Mouse (Mus musculus) heart, embryonic 13.5 days (tissue): ENCODE measurements around the gene Ank2. TPM values are rescaled to one million over a fixed set of nuclear protein-coding genes. Genes with fewer than 3 reads are reported as not detected.

Source experiments
- ATAC-seq: fragments of 200-750 bp; cut with Nextera tagmentation; 2 replicates; pipeline ENCODE4 v1.8.0; 2017; ENCODE audit warnings: moderate TSS enrichment; ENCODE audit not compliant: insufficient number of reproducible peaks, low FRiP score, low TSS enrichment; ENCODE audit errors: extremely low read depth
- H3K27ac ChIP-seq: fragments of 300-500 bp; sonication (generic); replicated peaks from 2 replicates; pipeline ENCODE4 v1.5.1; 2015; ENCODE audit warnings: moderate library complexity, mild to moderate bottlenecking, inconsistent platforms
- H3K27me3 ChIP-seq: fragments of 300-500 bp; sonication (generic); replicated peaks from 2 replicates; pipeline ENCODE4 v1.6.1; 2015; ENCODE audit warnings: mild to moderate bottlenecking, inconsistent platforms
- H3K36me3 ChIP-seq: fragments of 300-500 bp; sonication (generic); 2 replicates; pipeline ENCODE4 v1.6.1; 2015; ENCODE audit warnings: mild to moderate bottlenecking, inconsistent platforms
- H3K4me1 ChIP-seq: fragments of 300-500 bp; sonication (generic); 2 replicates; pipeline ENCODE4 v1.6.1; 2015; ENCODE audit warnings: inconsistent platforms
- H3K4me2 ChIP-seq: fragments of 300-500 bp; sonication (generic); 2 replicates; pipeline ENCODE4 v1.6.1; 2015; ENCODE audit warnings: inconsistent platforms, mild to moderate bottlenecking, moderate library complexity
- H3K4me3 ChIP-seq: fragments of 300-500 bp; sonication (generic); 2 replicates; pipeline ENCODE4 v1.5.1; 2015; ENCODE audit warnings: moderate library complexity, mild to moderate bottlenecking, inconsistent platforms
- H3K9ac ChIP-seq: fragments of 300-500 bp; sonication (generic); 2 replicates; pipeline ENCODE4 v1.6.1; 2015; ENCODE audit warnings: inconsistent platforms, mild to moderate bottlenecking, moderate library complexity
- H3K9me3 ChIP-seq: fragments of 300-500 bp; sonication (generic); 2 replicates; pipeline ENCODE4 v1.6.1; 2016; ENCODE audit warnings: inconsistent platforms
- WGBS: fragments of 180-500 bp; shearing (Covaris S2); methylation state at CpG from one replicate; pipeline ENCODE4 v1.1.7; 2015; ENCODE audit warnings: mixed read lengths; 5-methylcytosine and 5-hydroxymethylcytosine counted together
- polyA plus RNA-seq: library from polyadenylated mRNA; unstranded; fragments of >200 nt; fragmentation: Nextera tagmentation; extraction: Ambion mirVana; gene quantifications from 2 replicates; pipeline ENCODE4 v1.2.1, GENCODE M21; 2015

Ank2 gene
- polyA plus RNA-seq, 1 experiment from 2014 or later: 27.6 TPM

GRCm38 (mm10) chr3:127520300-127520699, 21.1 kb upstream of the Ank2 start:
- no peak for ATAC-seq
- 56% methylated on average over 6 of the region's 6 CpGs for WGBS
- no peak overlapping the region for H3K4me2 ChIP-seq
- no peak overlapping the region for H3K4me3 ChIP-seq
- H3K27ac ChIP-seq: peak overlapping the region; percentile 77; the same call in 1 of the 2 replicates
- H3K27me3 ChIP-seq: no peaks in the 10 kb centered on the region
- H3K4me1 ChIP-seq: peaks cover 23% of the 10 kb centered on the region
- no peaks in the 10 kb centered on the region for H3K9me3 ChIP-seq
- H3K9ac ChIP-seq: no peak overlapping the region
- H3K36me3 ChIP-seq: no peaks in the 10 kb centered on the region

GRCm38 (mm10) chr3:127515251-127515650, 16.1 kb upstream of the Ank2 start:
- ATAC-seq: no peak
- no peak overlapping the region for H3K9ac ChIP-seq
- no peak overlapping the region for H3K27ac ChIP-seq
- no peaks in the 10 kb centered on the region for H3K36me3 ChIP-seq
- no peaks in the 10 kb centered on the region for H3K9me3 ChIP-seq
- H3K4me1 ChIP-seq: peaks cover 4% of the 10 kb centered on the region; the same call in 1 of the 2 replicates
- no peak overlapping the region for H3K4me2 ChIP-seq
- H3K27me3 ChIP-seq: no peaks in the 10 kb centered on the region
- 88% methylated on average over 1 of the region's 1 CpGs for WGBS
- H3K4me3 ChIP-seq: no peak overlapping the region

GRCm38 (mm10) chr3:127513699-127514098, 14.5 kb upstream of the Ank2 start:
- Histone ChIP-seq H3K4me2 (no peak overlapping the region), H3K27me3 (no peaks in the 10 kb centered on the region), H3K9ac (no peak overlapping the region), H3K36me3 (no peaks in the 10 kb centered on the region), H3K27ac (no peak overlapping the region), H3K4me3 (no peak overlapping the region), H3K9me3 (no peaks in the 10 kb centered on the region), H3K4me1 (no peaks in the 10 kb centered on the region)
- no peak for ATAC-seq
- 78% methylated on average over 2 of the region's 2 CpGs for WGBS

- H3K27me3 ChIP-seq: no peaks in the 10 kb centered on the region
- 69% methylated on average over 15 of the region's 15 CpGs for WGBS
- no peak overlapping the region for H3K4me2 ChIP-seq
- no peaks in the 10 kb centered on the region for H3K36me3 ChIP-seq
- no peak for ATAC-seq
- H3K9ac ChIP-seq: no peak overlapping the region
- no peaks in the 10 kb centered on the region for H3K4me1 ChIP-seq
- H3K4me3 ChIP-seq: no peak overlapping the region
- H3K9me3 ChIP-seq: no peaks in the 10 kb centered on the region
- no peak overlapping the region for H3K27ac ChIP-seq
Measured at GRCm38 (mm10) chr3:127512794-127513335, 13.7 kb upstream of the Ank2 start.

- 65% methylated on average over 12 of the region's 12 CpGs for WGBS
- Histone ChIP-seq H3K4me2 (no peak overlapping the region), H3K4me1 (no peaks in the 10 kb centered on the region), H3K27ac (no peak overlapping the region), H3K9me3 (no peaks in the 10 kb centered on the region), H3K4me3 (no peak overlapping the region), H3K9ac (no peak overlapping the region), H3K36me3 (no peaks in the 10 kb centered on the region), H3K27me3 (no peaks in the 10 kb centered on the region)
- ATAC-seq: no peak
Measured at GRCm38 (mm10) chr3:127511786-127512746, 12.9 kb upstream of the Ank2 start.

GRCm38 (mm10) chr3:127507878-127508783, 9.0 kb upstream of the Ank2 start:
- ATAC-seq: no peak
- Histone ChIP-seq H3K9ac (no peak overlapping the region), H3K4me1 (no peaks in the 10 kb centered on the region), H3K4me2 (no peak overlapping the region), H3K4me3 (no peak overlapping the region), H3K9me3 (no peaks in the 10 kb centered on the region), H3K27me3 (no peaks in the 10 kb centered on the region), H3K36me3 (no peaks in the 10 kb centered on the region), H3K27ac (no peak overlapping the region)
- WGBS: 66% methylated on average over 15 of the region's 15 CpGs

GRCm38 (mm10) chr3:127498197-127498741, 881 bp downstream of the Ank2 start:
- no peaks in the 10 kb centered on the region for H3K9me3 ChIP-seq
- no peak for ATAC-seq
- H3K36me3 ChIP-seq: no peaks in the 10 kb centered on the region
- peak overlapping the region; percentile 100 for H3K4me2 ChIP-seq
- peak overlapping the region; percentile 84 for H3K9ac ChIP-seq
- H3K27me3 ChIP-seq: peaks cover 22% of the 10 kb centered on the region
- H3K4me3 ChIP-seq: peak overlapping the region; percentile 73
- peak overlapping the region; percentile 24; the same call in 1 of the 2 replicates for H3K27ac ChIP-seq
- H3K4me1 ChIP-seq: peaks cover 14% of the 10 kb centered on the region
- 3% methylated on average over 23 of the region's 23 CpGs for WGBS

- no peaks in the 10 kb centered on the region for H3K27me3 ChIP-seq
- no peak overlapping the region for H3K4me3 ChIP-seq
- H3K9me3 ChIP-seq: no peaks in the 10 kb centered on the region
- no peak overlapping the region for H3K27ac ChIP-seq
- no peaks in the 10 kb centered on the region for H3K36me3 ChIP-seq
- no peaks in the 10 kb centered on the region for H3K4me1 ChIP-seq
- H3K9ac ChIP-seq: no peak overlapping the region
- H3K4me2 ChIP-seq: no peak overlapping the region
- ATAC-seq: no peak
- WGBS: 83% methylated on average over 3 of the region's 3 CpGs
Measured at GRCm38 (mm10) chr3:127492663-127493062, 6.5 kb downstream of the Ank2 start.

GRCm38 (mm10) chr3:127487302-127487701, 11.8 kb downstream of the Ank2 start:
- WGBS: 82% methylated on average over 7 of the region's 7 CpGs

GRCm38 (mm10) chr3:127485174-127485573, 14.0 kb downstream of the Ank2 start:
- H3K27ac ChIP-seq: no peak overlapping the region
- no peaks in the 10 kb centered on the region for H3K36me3 ChIP-seq
- no peak overlapping the region for H3K9ac ChIP-seq
- H3K4me2 ChIP-seq: no peak overlapping the region
- no peaks in the 10 kb centered on the region for H3K27me3 ChIP-seq
- no peak overlapping the region for H3K4me3 ChIP-seq
- no peaks in the 10 kb centered on the region for H3K9me3 ChIP-seq
- WGBS: 85% methylated on average over 10 of the region's 10 CpGs
- peaks cover 4% of the 10 kb centered on the region for H3K4me1 ChIP-seq
- no peak for ATAC-seq

More at GRCm38 (mm10) chr3:127487302-127487701, 11.8 kb downstream of the Ank2 start:
- no peak overlapping the region for H3K4me3 ChIP-seq
- H3K9ac ChIP-seq: no peak overlapping the region
- H3K4me2 ChIP-seq: no peak overlapping the region
- H3K9me3 ChIP-seq: no peaks in the 10 kb centered on the region
- H3K4me1 ChIP-seq: peaks cover 4% of the 10 kb centered on the region
- H3K27ac ChIP-seq: no peak overlapping the region
- H3K36me3 ChIP-seq: no peaks in the 10 kb centered on the region
- H3K27me3 ChIP-seq: no peaks in the 10 kb centered on the region
- ATAC-seq: no peak

GRCm38 (mm10) chr3:127481658-127482057, 17.5 kb downstream of the Ank2 start:
- no peaks in the 10 kb centered on the region for H3K36me3 ChIP-seq
- H3K27ac ChIP-seq: no peak overlapping the region
- 69% methylated on average over 6 of the region's 6 CpGs for WGBS
- H3K9me3 ChIP-seq: no peaks in the 10 kb centered on the region
- no peak for ATAC-seq
- no peak overlapping the region for H3K4me3 ChIP-seq
- no peak overlapping the region for H3K9ac ChIP-seq
- H3K4me1 ChIP-seq: peaks cover 4% of the 10 kb centered on the region
- H3K4me2 ChIP-seq: no peak overlapping the region
- H3K27me3 ChIP-seq: no peaks in the 10 kb centered on the region
